Mouse (Mus musculus) brain, embryonic 14.5 days (tissue): ENCODE data around the gene Pnkp. TPM values are rescaled to one million over a fixed set of nuclear protein-coding genes. Genes with fewer than 3 reads are reported as not detected.

ENCODE experiments used
- DNase-seq: peaks from one replicate; pipeline ENCODE4 v3.0.0-alpha.2; 2011; ENCODE audit warnings: low read depth
- CTCF ChIP-seq: fragments of 200-500 bp; IDR thresholded peaks from 2 replicates; pipeline ENCODE4 v1.5.1; 2012; ENCODE audit warnings: inconsistent platforms, mild to moderate bottlenecking, moderate library complexity, borderline replicate concordance; ENCODE audit not compliant: insufficient read depth, insufficient read length; ENCODE audit errors: extremely low read depth
- POLR2A ChIP-seq: fragments of 200-500 bp; IDR thresholded peaks from 2 replicates; pipeline ENCODE4 v1.6.1; 2012; ENCODE audit warnings: mild to moderate bottlenecking, inconsistent platforms, borderline replicate concordance; ENCODE audit not compliant: poor library complexity, insufficient read depth, insufficient read length, severe bottlenecking; ENCODE audit errors: extremely low read depth
- polyA plus RNA-seq: library from polyadenylated mRNA; depleted of rRNA; stranded (reverse); fragments of >200 nt; gene quantifications from 2 replicates; pipeline ENCODE4 v1.2.3, GENCODE M21; 2012

The Pnkp gene
- polyA plus RNA-seq, 1 experiment, result 33.1 TPM

GRCm38 (mm10) chr7:44835373-44836015, 21.4 kb upstream of the Pnkp start:
- TF ChIP-seq POLR2A (no peak), CTCF (no peak)
- DNase-seq, result no peak

DNA sequence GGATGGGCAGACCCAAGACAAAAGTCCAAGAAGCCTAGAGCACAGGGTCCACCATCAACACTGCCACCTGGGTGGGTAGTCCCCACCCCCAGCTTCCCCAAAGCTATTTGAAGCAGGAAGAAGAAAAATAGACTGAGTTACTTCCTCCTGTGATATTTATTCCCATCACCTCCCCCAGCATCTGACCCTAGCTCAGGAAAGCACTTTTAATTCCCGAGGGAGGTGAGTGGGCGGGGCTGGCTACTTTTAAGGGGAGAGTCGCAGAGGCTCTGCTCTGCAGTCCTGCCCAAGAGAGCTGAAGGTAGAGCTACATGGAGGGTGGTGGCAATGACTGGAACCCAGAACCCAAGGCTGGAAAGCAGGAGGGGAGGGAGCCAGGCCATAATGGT, 20.9 kb upstream of the Pnkp start:
- TF ChIP-seq CTCF (no peak), POLR2A (no peak)
- DNase-seq, result no peak

GRCm38 (mm10) chr7:44836423-44837053, 20.4 kb upstream of the Pnkp start:
- DNase-seq, result no peak
- no peak for TF ChIP-seq CTCF

GRCm38 (mm10) chr7:44838073-44838472, 18.9 kb upstream of the Pnkp start:
- no peak for TF ChIP-seq CTCF
- no peak for TF ChIP-seq POLR2A
- DNase-seq, result no peak

DNA sequence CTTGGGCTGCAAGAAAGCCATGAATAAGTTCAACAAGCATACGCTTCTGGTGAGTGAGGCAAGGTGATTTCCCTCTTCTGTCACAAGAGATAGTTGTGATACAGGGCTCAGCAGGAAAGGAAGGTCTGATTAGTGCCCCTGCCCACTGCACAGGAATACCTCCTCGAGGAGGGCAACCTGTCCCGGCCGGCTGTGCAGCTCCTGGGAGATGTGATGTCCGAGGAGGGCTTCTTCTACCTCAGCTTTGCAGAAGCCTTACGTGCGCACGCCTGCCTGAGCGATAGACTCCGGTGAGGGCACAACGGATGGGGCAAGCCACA, 17.8 kb upstream of the Pnkp start:
- TF ChIP-seq POLR2A (no peak), CTCF (no peak)
- DNase-seq, result no peak

DNA sequence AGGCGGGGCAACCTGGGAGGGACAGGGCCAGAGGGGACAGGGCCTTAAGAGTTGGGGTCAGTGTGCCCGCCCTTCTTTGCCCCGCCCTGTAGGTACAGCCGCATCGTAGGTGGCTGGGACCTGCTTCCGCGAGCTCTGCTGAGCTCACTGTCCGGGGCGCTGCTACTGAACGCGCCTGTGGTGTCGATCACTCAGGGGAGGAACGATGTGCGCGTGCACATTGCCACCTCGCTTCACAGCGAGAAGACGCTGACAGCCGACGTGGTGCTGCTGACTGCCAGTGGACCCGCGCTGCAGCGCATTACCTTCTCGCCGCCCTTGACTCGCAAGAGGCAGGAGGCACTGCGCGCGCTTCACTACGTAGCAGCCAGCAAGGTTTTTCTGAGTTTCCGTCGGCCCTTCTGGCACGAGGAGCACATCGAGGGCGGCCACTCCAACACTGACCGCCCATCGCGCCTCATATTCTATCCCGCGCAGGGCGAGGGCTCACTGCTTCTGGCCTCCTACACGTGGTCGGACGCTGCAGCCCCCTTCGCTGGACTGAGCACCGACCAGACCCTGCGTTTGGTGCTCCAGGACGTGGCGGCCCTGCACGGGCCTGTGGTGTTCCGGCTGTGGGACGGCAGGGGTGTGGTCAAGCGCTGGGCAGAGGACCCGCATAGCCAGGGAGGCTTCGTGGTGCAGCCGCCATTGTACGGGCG, 17.3 kb upstream of the Pnkp start:
- DNase-seq, result peak; percentile 75
- TF ChIP-seq POLR2A (no peak), CTCF (no peak)

- no peak for TF ChIP-seq CTCF
- no peak for TF ChIP-seq POLR2A
- no peak for DNase-seq
Observed at GRCm38 (mm10) chr7:44840426-44840825, 16.5 kb upstream of the Pnkp start.

GRCm38 (mm10) chr7:44841825-44842463, 15.0 kb upstream of the Pnkp start:
- DNase-seq, result no peak
- TF ChIP-seq POLR2A, result no peak
- TF ChIP-seq CTCF, result no peak

DNA sequence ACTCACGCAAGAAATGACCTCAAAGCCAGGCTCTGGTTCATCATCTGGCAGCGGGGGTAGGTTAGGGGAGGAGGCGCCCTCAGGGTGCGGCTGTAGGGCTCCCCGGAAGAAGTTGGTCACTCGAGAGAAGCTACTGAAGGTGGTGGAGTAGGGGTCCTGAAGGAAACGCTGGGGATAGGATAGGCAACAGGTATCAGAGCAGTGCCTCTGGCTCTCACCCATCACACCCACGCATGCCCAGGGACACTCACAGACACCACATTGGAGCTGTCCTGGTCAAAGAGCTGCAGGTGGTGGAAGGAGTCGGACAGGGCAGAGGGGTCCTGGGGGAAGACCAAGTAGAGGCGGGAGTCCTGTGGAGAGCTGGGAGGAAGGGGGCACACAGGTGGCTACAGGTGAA, 11.9 kb upstream of the Pnkp start:
- TF ChIP-seq CTCF, result no peak
- no peak for TF ChIP-seq POLR2A
- no peak for DNase-seq

- DNase-seq, result no peak
- TF ChIP-seq POLR2A (no peak), CTCF (no peak)
Observed at GRCm38 (mm10) chr7:44846804-44847203, 10.1 kb upstream of the Pnkp start.

DNA sequence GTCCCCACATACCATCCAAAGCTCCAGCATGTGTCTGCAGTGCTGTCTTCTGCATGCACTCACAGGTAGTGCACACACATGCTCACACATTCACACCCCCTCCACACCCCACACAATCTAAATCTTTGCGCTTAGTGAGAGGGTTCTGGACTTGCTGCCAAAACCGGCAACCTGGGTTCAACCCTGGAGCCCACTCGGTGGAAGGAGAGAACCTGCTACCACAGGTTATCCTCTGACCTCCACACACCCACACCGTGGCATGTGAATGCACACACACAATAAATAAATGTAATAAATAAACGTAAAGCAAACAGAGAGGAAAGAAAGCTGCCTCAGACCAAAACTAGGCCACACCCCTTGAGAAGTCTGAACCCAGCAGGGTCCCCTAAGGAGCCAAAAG, 9.2 kb upstream of the Pnkp start:
- no peak for DNase-seq
- TF ChIP-seq CTCF (no peak), POLR2A (no peak)
